Mouse (Mus musculus) myocyte (in vitro differentiated cells): Measurements from ENCODE around the gene Col17a1. TPM values are rescaled to one million over a fixed set of nuclear protein-coding genes. Genes with fewer than 3 reads are reported as not detected.
A peak's percentile ranks its signal among the peaks of the same experiment; 100 is the strongest.

Experiments used
- H3K27me3 ChIP-seq: one replicate; pipeline ENCODE4 v1.6.1; 2011; ENCODE audit not compliant: control insufficient read depth, insufficient read depth, insufficient read length
- H3K36me3 ChIP-seq: one replicate; pipeline ENCODE4 v1.6.1; 2011; ENCODE audit not compliant: control insufficient read depth, insufficient read depth
- H3K4me2 ChIP-seq: one replicate; pipeline ENCODE4 v1.6.1; 2011; ENCODE audit warnings: low read depth, control low read depth
- H3K4me3 ChIP-seq: one replicate; pipeline ENCODE4 v1.5.1; 2011; ENCODE audit warnings: mild to moderate bottlenecking, control low read depth, moderate library complexity
- H3K79me2 ChIP-seq: one replicate; pipeline ENCODE4 v1.6.1; 2011; ENCODE audit not compliant: control insufficient read depth, insufficient read depth
- H3ac ChIP-seq: one replicate; pipeline ENCODE4 v1.6.1; 2011; ENCODE audit not compliant: control insufficient read depth, insufficient read length
- CEBPB ChIP-seq: IDR thresholded peaks from 2 replicates; pipeline ENCODE4 v1.6.1; 2011; ENCODE audit warnings: mild to moderate bottlenecking, moderate library complexity; ENCODE audit not compliant: poor library complexity, insufficient read depth, severe bottlenecking
- E2F4 ChIP-seq: IDR thresholded peaks from one replicate; pipeline ENCODE4 v1.6.1; 2011; ENCODE audit warnings: mild to moderate bottlenecking, control low read depth, moderate library complexity; ENCODE audit not compliant: insufficient read depth
- MAX ChIP-seq: IDR thresholded peaks from one replicate; pipeline ENCODE4 v1.6.1; 2011; ENCODE audit warnings: low read depth, mild to moderate bottlenecking, control low read depth
- MYOD1 ChIP-seq, 3 experiments: IDR thresholded peaks; one replicate each; pipeline ENCODE4 v1.6.1; 2011; ENCODE audit warnings: control low read depth in 2 of 3, low read depth in 2 of 3, mild to moderate bottlenecking in 2 of 3, moderate library complexity in 1 of 3; ENCODE audit not compliant: insufficient read length in 2 of 3, control insufficient read depth in 1 of 3
- MYOG ChIP-seq, 3 experiments: IDR thresholded peaks; one replicate each; pipeline ENCODE4 v1.6.1; 2011; ENCODE audit warnings: control low read depth in 2 of 3, low read depth in 2 of 3, mild to moderate bottlenecking in 2 of 3; ENCODE audit not compliant: insufficient read length in 2 of 3, control insufficient read depth in 1 of 3, insufficient read depth in 1 of 3
- POLR2A ChIP-seq: IDR thresholded peaks from one replicate; pipeline ENCODE4 v1.6.1; 2011; ENCODE audit warnings: low read depth, mild to moderate bottlenecking, control low read depth, moderate library complexity; ENCODE audit not compliant: insufficient read length
- POLR2AphosphoS2 ChIP-seq: IDR thresholded peaks from one replicate; pipeline ENCODE4 v1.6.1; 2011; ENCODE audit warnings: low read depth, control low read depth; ENCODE audit not compliant: insufficient read length
- REST ChIP-seq: IDR thresholded peaks from one replicate; pipeline ENCODE4 v1.6.1; 2011; ENCODE audit warnings: mild to moderate bottlenecking, control low read depth, moderate library complexity; ENCODE audit not compliant: insufficient read depth, insufficient read length
- SRF ChIP-seq: IDR thresholded peaks from one replicate; pipeline ENCODE4 v1.6.1; 2011; ENCODE audit warnings: low read depth; ENCODE audit not compliant: control insufficient read depth, insufficient read length
- TCF12 ChIP-seq: IDR thresholded peaks from one replicate; pipeline ENCODE4 v1.6.1; 2011; ENCODE audit warnings: mild to moderate bottlenecking, control low read depth; ENCODE audit not compliant: poor library complexity, insufficient read depth, severe bottlenecking
- TCF3 ChIP-seq: IDR thresholded peaks from one replicate; pipeline ENCODE4 v1.6.1; 2011; ENCODE audit warnings: low read depth, control low read depth; ENCODE audit not compliant: insufficient read length
- USF1 ChIP-seq: IDR thresholded peaks from one replicate; pipeline ENCODE4 v1.6.1; 2011; ENCODE audit warnings: low read depth, mild to moderate bottlenecking, control low read depth, moderate library complexity
- polyA plus RNA-seq: library from polyadenylated mRNA; unstranded; fragments of >200 nt; fragmentation: generic; extraction: Trizol; gene quantifications from one replicate; pipeline ENCODE4 v1.2.1, GENCODE M21; 2012; ENCODE audit warnings: missing spikeins

Col17a1 gene
- polyA plus RNA-seq, 1 experiment: 0.18 TPM

- no peak for TF ChIP-seq TCF12
- no peak for TF ChIP-seq USF1
- no peak for TF ChIP-seq E2F4
- TF ChIP-seq POLR2A: no peak
- no peak for TF ChIP-seq MYOG (IDR thresholded peaks at IDR 0.05; ENCODE audit: control insufficient read depth in 1 of 3, insufficient read depth in 1 of 3, insufficient read length in 2 of 3, low read depth in 2 of 3)
- TF ChIP-seq SRF: no peak
- TF ChIP-seq REST: no peak
- no peak for TF ChIP-seq POLR2AphosphoS2
- no peak for TF ChIP-seq CEBPB
- no peak for TF ChIP-seq MAX
- TF ChIP-seq MYOD1 (IDR thresholded peaks at IDR 0.05; ENCODE audit: control insufficient read depth in 1 of 3, insufficient read length in 2 of 3, low read depth in 2 of 3): no peak
- TF ChIP-seq TCF3: no peak
- no peaks in the 10 kb centered on the region for H3K36me3 ChIP-seq
- H3K79me2 ChIP-seq: no peaks in the 10 kb centered on the region
- H3K4me2 ChIP-seq: peak overlapping the region; percentile 3
- no peak overlapping the region for H3K4me3 ChIP-seq
- H3K27me3 ChIP-seq: no peaks in the 10 kb centered on the region
- H3ac ChIP-seq: no peak overlapping the region
Measured at GRCm38 (mm10) chr19:47698266-47698665, 6.4 kb upstream of the Col17a1 start.

- H3ac ChIP-seq: no peak overlapping the region
- no peaks in the 10 kb centered on the region for H3K27me3 ChIP-seq
- H3K4me3 ChIP-seq: no peak overlapping the region
Measured at GRCm38 (mm10) chr19:47697067-47697466, 5.2 kb upstream of the Col17a1 start.

GRCm38 (mm10) chr19:47696411-47696810, 4.5 kb upstream of the Col17a1 start:
- H3K4me3 ChIP-seq: no peak overlapping the region
- H3K79me2 ChIP-seq: no peaks in the 10 kb centered on the region
- H3ac ChIP-seq: no peak overlapping the region
- TF ChIP-seq REST (no peak), TCF12 (no peak), E2F4 (no peak), MAX (no peak), CEBPB (no peak), POLR2AphosphoS2 (no peak), USF1 (no peak), MYOG (IDR thresholded peaks at IDR 0.05; ENCODE audit: control insufficient read depth in 1 of 3, insufficient read depth in 1 of 3, insufficient read length in 2 of 3, low read depth in 2 of 3) (no peak), POLR2A (no peak), MYOD1 (IDR thresholded peaks at IDR 0.05; ENCODE audit: control insufficient read depth in 1 of 3, insufficient read length in 2 of 3, low read depth in 2 of 3) (no peak), TCF3 (no peak), SRF (no peak)
- H3K27me3 ChIP-seq: no peaks in the 10 kb centered on the region
- no peak overlapping the region for H3K4me2 ChIP-seq
- H3K36me3 ChIP-seq: no peaks in the 10 kb centered on the region

More at GRCm38 (mm10) chr19:47697067-47697466, 5.2 kb upstream of the Col17a1 start:
- Histone ChIP-seq H3K36me3 (no peaks in the 10 kb centered on the region), H3K79me2 (no peaks in the 10 kb centered on the region), H3K4me2 (no peak overlapping the region)
- TF ChIP-seq POLR2A (no peak), E2F4 (no peak), CEBPB (no peak), TCF12 (no peak), MAX (no peak), MYOG (IDR thresholded peaks at IDR 0.05; ENCODE audit: control insufficient read depth in 1 of 3, insufficient read depth in 1 of 3, insufficient read length in 2 of 3, low read depth in 2 of 3) (no peak), SRF (no peak), TCF3 (no peak), MYOD1 (IDR thresholded peaks at IDR 0.05; ENCODE audit: control insufficient read depth in 1 of 3, insufficient read length in 2 of 3, low read depth in 2 of 3) (no peak), REST (no peak), USF1 (no peak)

- Histone ChIP-seq H3ac (no peak overlapping the region), H3K4me2 (no peak overlapping the region), H3K79me2 (no peaks in the 10 kb centered on the region), H3K36me3 (no peaks in the 10 kb centered on the region), H3K4me3 (no peak overlapping the region), H3K27me3 (no peaks in the 10 kb centered on the region)
- TF ChIP-seq MYOD1 (IDR thresholded peaks at IDR 0.05; ENCODE audit: control insufficient read depth in 1 of 3, insufficient read length in 2 of 3, low read depth in 2 of 3): no peak
- no peak for TF ChIP-seq CEBPB
- TF ChIP-seq POLR2AphosphoS2: no peak
- no peak for TF ChIP-seq REST
Measured at GRCm38 (mm10) chr19:47695725-47696124, 3.8 kb upstream of the Col17a1 start.

GRCm38 (mm10) chr19:47689592-47689991, 2.3 kb downstream of the Col17a1 start:
- H3K4me2 ChIP-seq: no peak overlapping the region
- no peaks in the 10 kb centered on the region for H3K27me3 ChIP-seq
- no peak overlapping the region for H3ac ChIP-seq
- no peak for TF ChIP-seq TCF3
- TF ChIP-seq MYOD1 (IDR thresholded peaks at IDR 0.05; ENCODE audit: control insufficient read depth in 1 of 3, insufficient read length in 2 of 3, low read depth in 2 of 3): no peak
- no peak for TF ChIP-seq SRF
- TF ChIP-seq MAX: no peak
- TF ChIP-seq USF1: no peak
- TF ChIP-seq CEBPB: no peak
- no peak for TF ChIP-seq POLR2AphosphoS2
- no peak for TF ChIP-seq POLR2A
- no peak for TF ChIP-seq E2F4
- TF ChIP-seq REST: no peak
- no peak for TF ChIP-seq TCF12
- TF ChIP-seq MYOG (IDR thresholded peaks at IDR 0.05; ENCODE audit: control insufficient read depth in 1 of 3, insufficient read depth in 1 of 3, insufficient read length in 2 of 3, low read depth in 2 of 3): no peak
- H3K36me3 ChIP-seq: no peaks in the 10 kb centered on the region
- H3K79me2 ChIP-seq: no peaks in the 10 kb centered on the region
- no peak overlapping the region for H3K4me3 ChIP-seq
